Mouse (Mus musculus) cortical plate, adult 2 months (tissue): ENCODE results near the gene Tcea3.

Source experiments
- CTCF ChIP-seq: fragments of 200-500 bp; IDR thresholded peaks from 2 replicates; pipeline ENCODE4 v1.5.1; 2011; ENCODE audit warnings: mild to moderate bottlenecking, control low read depth, low read length; ENCODE audit not compliant: insufficient read depth; ENCODE audit errors: extremely low read depth
- POLR2A ChIP-seq: fragments of 200-500 bp; IDR thresholded peaks from 2 replicates; pipeline ENCODE4 v1.6.1; 2011; ENCODE audit warnings: mild to moderate bottlenecking, low read length, control low read depth; ENCODE audit not compliant: insufficient read depth; ENCODE audit errors: extremely low read depth

DNA sequence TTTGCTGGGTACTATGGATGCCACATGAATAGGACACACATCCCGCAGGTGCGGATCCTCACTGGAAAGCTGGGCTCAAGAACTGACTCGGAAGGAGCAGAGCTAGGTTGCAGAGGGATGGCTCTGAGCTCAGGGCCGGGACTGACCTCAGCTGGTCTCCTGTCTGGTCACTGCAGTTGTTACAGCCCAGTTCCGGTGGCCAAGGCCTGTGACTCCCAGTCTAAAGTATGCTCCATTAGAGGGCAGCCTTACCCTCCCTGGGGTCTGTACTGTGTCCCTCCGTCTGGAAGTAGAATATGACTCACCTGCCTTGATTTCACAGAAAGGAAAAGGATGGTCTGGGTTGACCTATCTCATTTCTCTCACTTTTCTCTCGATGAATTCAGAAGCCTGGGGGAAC, 3.3 kb upstream of the Tcea3 start:
- TF ChIP-seq CTCF (no peak), POLR2A (no peak)
